Comparison of ENCODE assay signal across 23 mouse cellular contexts in the genomic region with DNA sequence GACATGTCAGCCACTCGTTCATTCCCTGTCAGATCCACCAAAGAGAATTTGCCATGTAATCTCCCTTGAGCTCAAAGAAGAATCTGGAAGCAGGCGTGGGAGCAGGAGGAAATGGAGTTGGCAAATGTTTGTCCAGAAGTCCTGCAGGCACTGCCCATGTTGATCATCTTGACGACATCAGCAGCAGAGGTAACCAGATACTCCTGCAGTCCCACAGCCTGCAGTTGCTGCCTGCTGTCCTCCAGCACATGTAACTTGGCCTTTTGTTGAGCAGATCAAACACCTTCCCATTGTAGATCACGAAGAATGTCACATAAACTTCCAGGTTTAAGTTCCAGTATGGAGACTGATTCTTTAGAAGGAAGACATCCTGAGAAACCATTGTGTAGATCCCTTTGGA.
"Had no signal": no experiment of that assay in that cellular context is flagged by ENCODE, and none has a peak within 500 bp of the region (broad histone marks: within the 10 kb centered on the region; RNA-seq: fewer than 3 reads in every experiment).

No protein-coding gene starts in this region.

- H3K27ac ChIP-seq: heart, adult 2 months; heart, embryonic 13.5 days; heart, embryonic 15.5 days; hindbrain, embryonic 13.5 days; hindbrain, embryonic 15.5 days; hindbrain, postnatal 0 days; limb, embryonic 13.5 days; limb, embryonic 15.5 days; liver, embryonic 12.5 days; liver, embryonic 14.5 days had no signal

- ATAC-seq: forebrain, postnatal 0 days; hindbrain, postnatal 0 days; intestine, embryonic 16.5 days; liver, embryonic 12.5 days had no signal

- H3K4me2 ChIP-seq: heart, embryonic 11.5 days; heart, embryonic 13.5 days; heart, embryonic 15.5 days; hindbrain, embryonic 13.5 days; hindbrain, embryonic 15.5 days; limb, embryonic 13.5 days; limb, embryonic 15.5 days; liver, embryonic 12.5 days had no signal

- H3K4me1 ChIP-seq: heart, embryonic 13.5 days; heart, embryonic 15.5 days; hindbrain, embryonic 13.5 days; hindbrain, embryonic 15.5 days; limb, embryonic 13.5 days; limb, embryonic 15.5 days; liver, embryonic 12.5 days had no signal

- DNase-seq: forebrain, postnatal 0 days; gastrocnemius, postnatal 14 days; gastrocnemius, postnatal 36 days; heart, adult 2 months; heart, postnatal 14 days; heart, postnatal 36 days; kidney, adult 9 months; kidney, postnatal 14 days; kidney, postnatal 36 days; layer of hippocampus, adult 9-11 months; layer of hippocampus, postnatal 36 days; left cerebral cortex, postnatal 4 days had no signal

- H3K36me3 ChIP-seq: heart, embryonic 13.5 days; heart, embryonic 15.5 days; hindbrain, embryonic 13.5 days; hindbrain, embryonic 15.5 days; limb, embryonic 13.5 days; limb, embryonic 15.5 days; liver, embryonic 12.5 days had no signal

- H3K4me3 ChIP-seq: heart, adult 2 months; heart, embryonic 13.5 days; heart, embryonic 15.5 days; hindbrain, embryonic 13.5 days; hindbrain, embryonic 15.5 days; limb, embryonic 13.5 days; limb, embryonic 15.5 days; liver, embryonic 12.5 days had no signal

- H3K9ac ChIP-seq: forebrain, postnatal 0 days; heart, embryonic 13.5 days; heart, embryonic 15.5 days; hindbrain, embryonic 13.5 days; hindbrain, embryonic 15.5 days; limb, embryonic 13.5 days; limb, embryonic 15.5 days; liver, embryonic 12.5 days; liver, embryonic 14.5 days had no signal

- H3K9me3 ChIP-seq: heart, embryonic 13.5 days; heart, embryonic 15.5 days; hindbrain, embryonic 13.5 days; hindbrain, embryonic 15.5 days; limb, embryonic 13.5 days; limb, embryonic 15.5 days; liver, embryonic 12.5 days had no signal

- H3K27me3 ChIP-seq: heart, embryonic 13.5 days; heart, embryonic 15.5 days; hindbrain, embryonic 13.5 days; hindbrain, embryonic 15.5 days; limb, embryonic 13.5 days; limb, embryonic 15.5 days; liver, embryonic 12.5 days had no signal
